Mouse (Mus musculus): ENCODE data around the gene Grik5. TPM values are rescaled to one million over a fixed set of nuclear protein-coding genes. Genes with fewer than 3 reads are reported as not detected.

The Grik5 gene
- polyA plus RNA-seq (2012; rRNA removed; ENCODE audit: low replicate concordance), result 19.8 and 24.4 TPM in 2 replicates

DNA sequence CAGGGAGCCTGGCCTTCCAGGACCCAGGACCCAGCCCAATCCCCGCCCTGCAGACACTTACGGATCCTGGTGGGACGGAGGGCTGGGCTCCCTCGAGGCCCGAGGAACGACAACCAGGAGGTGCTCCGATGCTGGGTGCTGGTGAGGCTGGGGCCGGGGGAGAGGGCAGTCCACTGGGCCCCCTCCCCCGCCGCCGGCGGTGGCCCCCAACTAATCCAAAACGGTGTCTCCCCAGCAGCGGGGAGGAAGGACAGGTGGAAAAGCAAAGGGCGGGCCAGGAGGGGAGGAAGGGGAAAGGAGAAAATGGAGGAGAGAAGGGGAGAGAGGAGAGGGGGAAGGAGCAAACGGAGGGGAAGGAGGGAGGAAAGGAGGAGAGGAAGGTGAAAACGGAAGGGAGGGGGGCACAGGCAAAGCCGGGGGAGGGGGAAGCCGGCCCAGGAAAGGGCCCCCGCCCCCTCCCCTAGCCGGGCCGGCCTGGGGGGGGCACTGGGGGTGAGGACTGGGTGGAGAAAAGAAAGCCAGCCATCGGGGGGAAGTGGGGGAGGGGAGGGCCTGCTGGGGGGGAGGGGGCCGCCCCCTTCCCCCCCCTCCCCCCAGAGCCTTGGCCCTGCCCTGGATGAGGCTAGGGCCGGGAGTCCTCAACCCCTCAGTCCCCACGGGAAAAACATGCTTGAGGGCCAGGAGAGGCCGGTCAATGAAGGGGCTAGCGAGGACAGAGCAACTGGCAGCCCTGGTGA, at the start of gene Grik5, which contains the start of gene Zfp574:
Grik5 (minus strand) TSS at position 368 of the 737 bp plus-strand sequence.
Zfp574 (plus strand) TSS at position 589 of the 737 bp plus-strand sequence.

DNA sequence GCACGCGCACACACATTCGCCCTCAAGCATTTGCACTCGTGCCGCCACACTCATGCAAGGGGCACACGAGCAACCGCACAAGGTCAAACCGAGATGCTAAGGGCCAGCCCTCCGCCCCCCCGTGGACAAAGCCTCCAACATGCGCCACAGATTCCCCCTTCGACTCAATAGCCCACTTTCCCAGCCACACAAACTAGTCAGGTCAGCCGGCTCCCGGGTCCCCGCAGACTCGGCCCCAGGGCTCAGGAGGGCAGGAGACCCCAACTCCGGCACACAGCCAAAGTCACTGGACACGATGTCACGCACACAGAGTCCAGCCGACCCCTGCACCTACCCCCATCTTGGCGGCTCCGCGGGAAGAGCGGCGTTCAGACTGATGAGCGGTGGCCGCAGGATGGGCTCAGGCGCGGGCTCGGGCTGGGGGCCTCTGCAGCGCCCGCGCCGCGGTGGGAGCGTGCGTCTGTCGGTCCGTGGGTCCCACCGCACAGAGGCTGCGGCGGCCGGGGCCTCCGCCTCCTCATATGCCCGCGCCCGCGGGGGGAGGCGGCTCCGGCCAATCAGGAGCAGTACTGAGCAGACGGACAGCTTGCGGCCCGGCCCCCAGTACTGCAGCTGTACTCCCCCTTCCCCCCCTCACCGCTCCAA, 66.6 kb downstream of the Grik5 start, which contains the start of gene Atp1a3:
Atp1a3 (minus strand) TSS at position 538 of the 645 bp plus-strand sequence.

DNA sequence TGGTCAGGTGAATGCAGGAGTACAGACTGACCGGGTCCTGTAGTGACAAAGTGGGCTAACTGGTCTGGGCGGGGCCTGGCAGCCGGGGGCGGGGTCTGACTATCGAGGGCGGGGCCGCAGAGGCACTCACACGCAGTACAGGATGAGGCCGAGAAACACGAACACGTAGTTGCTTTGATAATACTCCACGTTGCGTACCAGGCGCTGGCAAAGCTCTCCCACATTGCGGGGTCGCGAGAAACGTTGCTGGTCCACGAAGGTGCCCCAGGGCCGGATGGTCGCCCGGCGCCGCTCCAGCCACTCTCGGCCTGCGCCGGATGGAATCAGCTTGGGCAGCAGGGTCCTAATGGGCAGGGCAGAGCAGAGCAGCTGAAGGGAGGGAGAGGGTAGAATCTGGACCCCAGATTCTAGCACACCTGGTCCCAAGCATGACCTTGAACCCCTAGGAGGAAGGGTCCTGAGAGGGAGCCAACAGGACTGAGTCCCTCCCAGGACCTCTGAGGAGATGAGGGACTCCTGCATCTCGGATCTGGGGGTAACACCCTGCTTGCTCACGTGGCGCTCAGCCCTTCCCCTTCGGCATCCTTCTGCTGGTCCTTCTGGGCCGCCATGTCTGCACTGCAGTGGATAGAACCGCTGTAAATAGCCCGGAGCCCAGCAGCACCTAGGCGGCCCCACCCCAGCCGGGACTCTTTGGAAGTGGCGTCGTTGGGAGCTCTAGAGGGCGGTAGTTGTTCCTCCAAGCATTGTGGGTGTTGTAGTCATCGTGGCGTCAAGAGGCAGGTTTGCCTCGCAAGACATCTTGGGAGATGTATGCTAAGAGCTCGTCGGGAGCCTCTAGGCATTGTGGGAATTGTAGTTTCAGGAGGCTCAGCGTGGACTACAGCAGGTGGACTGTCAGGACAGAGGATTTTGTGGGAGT, 99.9 kb downstream of the Grik5 start, which contains the start of gene Rabac1:
Rabac1 (minus strand) TSS at position 783 of the 922 bp plus-strand sequence.

Other genes starting within 250 kb of the Grik5 start
- gene Gm9844, start 210.1 kb downstream of the Grik5 start, polyA plus RNA-seq (2012; rRNA removed; ENCODE audit: low replicate concordance), result 0.31 TPM in 1 of 2 replicates, not detected in the other
- gene Lypd4, start 202.4 kb downstream of the Grik5 start, polyA plus RNA-seq (2012; rRNA removed; ENCODE audit: low replicate concordance), result not detected in 2 replicates
- gene Dmrtc2, start 202.3 kb downstream of the Grik5 start, polyA plus RNA-seq (2012; rRNA removed; ENCODE audit: low replicate concordance), result not detected in 2 replicates
- gene Rps19, start 188.0 kb downstream of the Grik5 start, polyA plus RNA-seq (2012; rRNA removed; ENCODE audit: low replicate concordance), result 315 and 337 TPM in 2 replicates
- gene Cd79a, start 175.0 kb downstream of the Grik5 start, polyA plus RNA-seq (2012; rRNA removed; ENCODE audit: low replicate concordance), result 31.8 and 52.6 TPM in 2 replicates
- 128 and 140 TPM in 2 replicates for gene Arhgef1, start 169.4 kb downstream of the Grik5 start, polyA plus RNA-seq (2012; rRNA removed; ENCODE audit: low replicate concordance)
- gene Gm4881, start 127.9 kb downstream of the Grik5 start, polyA plus RNA-seq (2012; rRNA removed; ENCODE audit: low replicate concordance), result not detected in 2 replicates
- 244 and 287 TPM in 2 replicates for gene Rabac1, start 99.6 kb downstream of the Grik5 start, polyA plus RNA-seq (2012; rRNA removed; ENCODE audit: low replicate concordance)
- 1.6 and 4.1 TPM in 2 replicates for gene Atp1a3, start 66.4 kb downstream of the Grik5 start, polyA plus RNA-seq (2012; rRNA removed; ENCODE audit: low replicate concordance)
- gene Zfp574, start 221 bp upstream of the Grik5 start, polyA plus RNA-seq (2012; rRNA removed; ENCODE audit: low replicate concordance), result 34.5 and 39.7 TPM in 2 replicates
- 1.8 and 3.3 TPM in 2 replicates for gene Pou2f2, start 107.4 kb upstream of the Grik5 start, polyA plus RNA-seq (2012; rRNA removed; ENCODE audit: low replicate concordance)
- gene Dedd2, start 148.3 kb upstream of the Grik5 start, polyA plus RNA-seq (2012; rRNA removed; ENCODE audit: low replicate concordance), result 45.9 and 104 TPM in 2 replicates
- 6.1 and 7.0 TPM in 2 replicates for gene Zfp526, start 149.1 kb upstream of the Grik5 start, polyA plus RNA-seq (2012; rRNA removed; ENCODE audit: low replicate concordance)
- 141 and 179 TPM in 2 replicates for gene Gsk3a, start 165.5 kb upstream of the Grik5 start, polyA plus RNA-seq (2012; rRNA removed; ENCODE audit: low replicate concordance)
- gene Erf, start 178.4 kb upstream of the Grik5 start, polyA plus RNA-seq (2012; rRNA removed; ENCODE audit: low replicate concordance), result 40.7 and 44.2 TPM in 2 replicates
- gene Cic, start 195.4 kb upstream of the Grik5 start, polyA plus RNA-seq (2012; rRNA removed; ENCODE audit: low replicate concordance), result 54.5 and 62.2 TPM in 2 replicates
- gene Pafah1b3, start 225.6 kb upstream of the Grik5 start, polyA plus RNA-seq (2012; rRNA removed; ENCODE audit: low replicate concordance), result 86.5 and 148 TPM in 2 replicates
- gene Prr19, start 229.1 kb upstream of the Grik5 start, polyA plus RNA-seq (2012; rRNA removed; ENCODE audit: low replicate concordance), result 0.07 TPM in 1 of 2 replicates, not detected in the other
- gene Tmem145, start 233.8 kb upstream of the Grik5 start, polyA plus RNA-seq (2012; rRNA removed; ENCODE audit: low replicate concordance), result 0.64 and 1.5 TPM in 2 replicates
- 21.0 and 22.1 TPM in 2 replicates for gene Megf8, start 244.8 kb upstream of the Grik5 start, polyA plus RNA-seq (2012; rRNA removed; ENCODE audit: low replicate concordance)